Mouse (Mus musculus) liver, embryonic 16.5 days (tissue): ENCODE measurements around the gene Spryd3. TPM values are rescaled to one million over a fixed set of nuclear protein-coding genes. Genes with fewer than 3 reads are reported as not detected.

ENCODE experiments used
- ATAC-seq: fragments of 200-750 bp; cut with Nextera tagmentation; 2 replicates; pipeline ENCODE4 v1.8.0; 2017; ENCODE audit warnings: low read depth, mild to moderate bottlenecking, moderate number of reproducible peaks, moderate library complexity
- H3K27ac ChIP-seq: fragments of 300-500 bp; sonication (generic); 2 replicates; pipeline ENCODE4 v1.5.1; 2014; ENCODE audit warnings: mild to moderate bottlenecking, low read length
- H3K27me3 ChIP-seq: fragments of 300-500 bp; sonication (generic); 2 replicates; pipeline ENCODE4 v1.6.1; 2014; ENCODE audit warnings: low read depth, low read length, mixed read lengths; ENCODE audit not compliant: control insufficient read depth, insufficient read depth
- H3K36me3 ChIP-seq: fragments of 300-500 bp; sonication (generic); 2 replicates; pipeline ENCODE4 v1.6.1; 2014; ENCODE audit warnings: mild to moderate bottlenecking; ENCODE audit not compliant: control insufficient read depth, insufficient read depth
- H3K4me1 ChIP-seq: fragments of 300-500 bp; sonication (generic); 2 replicates; pipeline ENCODE4 v1.6.1; 2014; ENCODE audit warnings: low read depth, low read length, mixed read lengths; ENCODE audit not compliant: control insufficient read depth
- H3K4me2 ChIP-seq: fragments of 300-500 bp; sonication (generic); 2 replicates; pipeline ENCODE4 v1.6.1; 2014; ENCODE audit warnings: low read depth, low read length, mixed read lengths
- H3K4me3 ChIP-seq: fragments of 300-500 bp; sonication (generic); 2 replicates; pipeline ENCODE4 v1.5.1; 2014; ENCODE audit warnings: low read depth, mild to moderate bottlenecking, low read length
- H3K9ac ChIP-seq: fragments of 300-500 bp; sonication (generic); 2 replicates; pipeline ENCODE4 v1.6.1; 2014; ENCODE audit warnings: low read depth, low read length
- H3K9me3 ChIP-seq: fragments of 300-500 bp; sonication (generic); replicated peaks from 2 replicates; pipeline ENCODE4 v1.6.1; 2016; ENCODE audit warnings: low read length; ENCODE audit not compliant: control insufficient read depth
- WGBS: fragments of 180-500 bp; shearing (Covaris S2); extraction: QIAGEN DNeasy Blood & Tissue Kit; methylation state at CpG from one replicate; pipeline ENCODE4 v1.1.7; 2014; ENCODE audit not compliant: insufficient replicate concordance; 5-methylcytosine and 5-hydroxymethylcytosine counted together
- polyA plus RNA-seq: library from polyadenylated mRNA; unstranded; fragments of >200 nt; fragmentation: Nextera tagmentation; extraction: Ambion mirVana; gene quantifications from 2 replicates; pipeline ENCODE4 v1.2.1, GENCODE M21; 2015

Spryd3 gene
- polyA plus RNA-seq, 1 experiment from 2014 or later, result 14.3 TPM

DNA sequence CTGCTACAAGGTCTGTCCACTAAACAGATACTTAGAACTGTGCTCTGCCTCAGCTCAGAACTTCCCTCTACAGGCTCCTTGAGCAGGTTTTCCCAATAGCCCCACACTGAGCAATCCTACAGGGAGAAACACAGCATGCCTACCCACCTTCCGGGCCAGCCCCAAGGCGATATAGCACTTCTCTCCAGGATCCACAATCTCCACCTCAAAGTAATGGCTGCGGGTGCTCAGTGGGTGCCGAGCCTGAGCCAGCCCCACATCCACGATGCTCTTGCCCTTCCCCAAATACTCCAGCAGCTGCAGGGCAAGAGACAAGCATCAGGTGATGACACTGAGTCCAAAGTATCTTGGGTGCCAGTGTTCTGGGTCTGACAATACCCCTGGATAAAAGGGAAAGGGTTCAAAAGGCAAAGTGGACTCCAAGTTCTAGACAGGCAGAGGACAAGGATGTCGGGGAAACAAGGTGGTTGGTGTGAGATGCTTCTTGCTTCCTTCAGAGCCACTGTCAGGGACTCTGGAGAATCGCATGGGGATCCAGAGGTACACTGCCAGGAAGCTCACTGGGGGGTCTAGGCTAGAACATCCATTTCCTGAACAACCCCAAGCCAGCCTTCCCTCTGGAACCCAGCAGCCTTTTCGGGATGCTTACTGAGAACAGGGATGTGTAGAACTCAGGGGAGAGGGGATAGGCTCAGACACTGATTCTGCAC lies 16.8 kb downstream of the Spryd3 start:
- H3K36me3 ChIP-seq, result peaks cover 4% of the 10 kb centered on the region; the same call in 1 of the 2 replicates
- no peak for ATAC-seq
- H3K4me1 ChIP-seq, result no peaks in the 10 kb centered on the region
- H3K4me2 ChIP-seq, result no peak overlapping the region
- WGBS, result 70% methylated on average over 8 of the region's 8 CpGs
- no peaks in the 10 kb centered on the region for H3K27me3 ChIP-seq
- H3K9ac ChIP-seq, result no peak overlapping the region
- no peaks in the 10 kb centered on the region for H3K9me3 ChIP-seq
- no peak overlapping the region for H3K27ac ChIP-seq
- no peak overlapping the region for H3K4me3 ChIP-seq

DNA sequence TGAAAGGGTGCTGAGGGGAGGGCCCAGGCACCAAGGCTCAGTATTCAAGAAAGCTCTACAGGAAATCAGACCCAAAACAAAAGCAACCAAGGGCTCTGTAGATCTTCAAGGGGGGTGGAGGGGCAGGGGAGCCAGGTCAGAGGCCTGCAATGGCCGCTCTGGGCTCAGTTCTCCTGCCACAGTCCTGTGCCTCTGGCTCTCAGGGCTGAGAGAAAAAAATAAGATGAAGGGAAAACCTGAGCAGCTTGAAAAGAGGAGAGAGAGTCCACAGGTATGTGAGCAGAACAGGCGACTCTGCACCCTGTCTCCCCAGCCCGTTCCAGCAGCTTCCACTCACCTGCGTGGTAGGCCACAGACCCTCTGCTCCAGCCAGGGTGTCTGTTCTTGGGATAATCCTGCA lies 17.4 kb downstream of the Spryd3 start:
- no peak for ATAC-seq
- H3K27ac ChIP-seq, result no peak overlapping the region
- H3K9ac ChIP-seq, result no peak overlapping the region
- no peaks in the 10 kb centered on the region for H3K4me1 ChIP-seq
- no peak overlapping the region for H3K4me2 ChIP-seq
- 83% methylated on average over 4 of the region's 4 CpGs for WGBS
- H3K36me3 ChIP-seq, result peaks cover 4% of the 10 kb centered on the region; the same call in 1 of the 2 replicates
- no peak overlapping the region for H3K4me3 ChIP-seq
- H3K27me3 ChIP-seq, result no peaks in the 10 kb centered on the region
- H3K9me3 ChIP-seq, result no peaks in the 10 kb centered on the region

DNA sequence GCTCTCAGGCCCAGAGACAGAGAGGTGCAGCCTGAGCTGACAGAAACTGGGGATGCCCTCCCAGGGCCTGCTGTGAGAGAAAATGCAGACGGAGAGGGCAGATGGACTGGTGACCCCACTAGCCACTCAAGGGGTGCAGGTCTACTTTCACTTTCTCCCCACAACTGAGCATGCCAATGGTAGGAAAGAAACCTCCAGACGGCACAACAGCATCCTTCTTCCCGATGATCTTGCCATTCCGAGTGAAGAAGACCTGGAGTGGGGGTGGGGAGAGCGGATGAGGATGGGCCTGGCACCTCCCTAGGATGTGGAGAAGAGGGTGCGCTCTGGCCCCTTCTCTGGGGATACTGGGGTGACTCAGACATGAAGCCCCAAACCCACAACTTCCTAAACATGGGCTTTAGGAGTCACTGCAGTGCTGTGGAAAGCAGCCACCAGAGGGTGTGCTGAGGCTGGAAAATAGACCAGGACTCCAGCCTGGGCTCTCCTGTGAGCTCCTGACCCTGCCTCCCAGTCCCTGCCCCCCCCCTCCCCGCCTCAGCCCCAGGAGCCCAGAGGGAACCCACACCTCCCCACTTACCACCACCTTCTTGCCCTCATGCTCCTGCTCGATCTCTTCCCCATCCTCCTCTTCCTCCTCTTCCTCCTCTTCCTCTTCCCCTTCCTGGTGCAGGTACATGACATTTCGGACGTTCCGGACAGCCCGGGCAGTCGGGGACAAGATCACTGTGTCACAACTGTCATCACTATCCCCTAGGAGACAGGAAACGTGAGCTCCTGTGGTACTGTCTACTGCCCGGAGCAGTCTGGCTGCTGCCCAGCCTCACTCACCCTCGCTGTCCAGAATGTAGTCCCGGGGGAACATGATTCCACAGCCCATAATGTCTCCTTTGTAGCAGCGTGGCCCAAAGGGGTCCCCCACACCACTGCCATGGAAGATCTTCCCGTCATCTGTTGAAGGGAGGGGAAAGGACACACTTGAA lies 18.3 kb downstream of the Spryd3 start:
- WGBS, result 71% methylated on average over 18 of the region's 19 CpGs
- Histone ChIP-seq H3K4me1 (no peaks in the 10 kb centered on the region), H3K27ac (no peak overlapping the region), H3K36me3 (peaks cover 4% of the 10 kb centered on the region; the same call in 1 of the 2 replicates), H3K4me3 (no peak overlapping the region), H3K9ac (no peak overlapping the region), H3K9me3 (no peaks in the 10 kb centered on the region), H3K4me2 (no peak overlapping the region), H3K27me3 (no peaks in the 10 kb centered on the region)
- ATAC-seq, result no peak; the same call in 1 of the 2 replicates

DNA sequence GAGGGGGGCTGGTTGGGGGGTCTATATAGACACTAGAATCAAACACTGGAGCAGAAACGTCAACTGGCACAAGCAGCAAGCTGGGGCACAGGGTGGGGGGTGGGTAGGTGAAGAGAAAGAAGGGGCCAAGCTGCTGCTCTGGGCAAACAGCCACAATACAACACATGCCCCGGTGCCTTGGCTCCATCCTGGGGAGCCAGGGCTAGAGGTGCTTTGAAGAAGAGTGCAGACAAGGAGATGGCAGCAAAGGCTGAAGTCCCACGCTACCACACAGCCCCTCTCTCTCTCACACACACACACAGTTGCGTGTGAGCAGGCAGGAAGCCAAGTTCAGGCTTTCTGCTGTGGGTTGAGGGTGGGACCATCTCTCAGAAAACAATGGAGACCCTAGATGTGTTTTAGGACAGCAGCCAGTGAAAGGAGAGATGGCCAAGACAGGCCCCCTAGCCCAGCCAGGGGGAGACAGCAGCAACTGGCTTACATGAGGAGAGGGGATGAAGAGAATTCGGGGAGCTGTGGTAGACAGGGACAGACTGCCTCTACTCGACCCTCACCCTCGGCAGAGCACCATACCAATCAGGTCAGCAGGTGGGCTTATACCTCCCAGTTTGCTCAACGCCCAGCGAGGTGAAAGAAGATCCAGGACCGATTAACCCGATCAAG lies 19.1 kb downstream of the Spryd3 start:
- WGBS, result 67% methylated on average over 11 of the region's 11 CpGs
- H3K36me3 ChIP-seq, result peaks cover 1% of the 10 kb centered on the region; the same call in 1 of the 2 replicates
- no peaks in the 10 kb centered on the region for H3K9me3 ChIP-seq
- no peak overlapping the region for H3K27ac ChIP-seq
- H3K4me2 ChIP-seq, result no peak overlapping the region
- no peak for ATAC-seq
- H3K9ac ChIP-seq, result no peak overlapping the region
- no peaks in the 10 kb centered on the region for H3K27me3 ChIP-seq
- no peaks in the 10 kb centered on the region for H3K4me1 ChIP-seq
- H3K4me3 ChIP-seq, result no peak overlapping the region

DNA sequence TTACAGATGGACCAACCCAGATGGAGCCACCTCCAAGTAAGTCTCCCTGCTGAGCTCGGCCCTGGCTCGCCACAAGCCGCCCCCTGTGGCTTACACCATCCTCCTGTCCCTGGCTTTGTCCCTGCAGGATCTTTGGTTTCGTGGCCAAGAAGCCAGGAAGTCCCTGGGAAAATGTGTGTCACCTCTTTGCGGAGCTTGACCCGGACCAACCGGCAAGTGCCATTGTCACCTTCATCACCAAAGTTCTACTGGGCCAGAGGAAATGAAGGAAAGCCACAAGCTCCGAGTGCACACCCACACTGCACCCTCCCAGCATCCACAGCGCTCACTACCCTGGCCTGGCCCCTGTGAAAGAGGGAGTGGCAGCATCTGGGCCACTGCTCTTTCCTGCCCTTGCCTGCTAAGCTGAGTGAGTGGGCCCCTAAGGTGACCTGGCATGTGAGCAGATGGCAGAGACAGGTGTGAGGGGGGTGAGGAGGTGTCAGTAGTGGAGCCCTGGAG lies 20.3 kb downstream of the Spryd3 start:
- no peaks in the 10 kb centered on the region for H3K9me3 ChIP-seq
- no peak overlapping the region for H3K27ac ChIP-seq
- H3K4me2 ChIP-seq, result no peak overlapping the region
- H3K4me3 ChIP-seq, result no peak overlapping the region
- no peaks in the 10 kb centered on the region for H3K27me3 ChIP-seq
- H3K36me3 ChIP-seq, result no peaks in the 10 kb centered on the region; the same call in 1 of the 2 replicates
- ATAC-seq, result no peak
- no peaks in the 10 kb centered on the region for H3K4me1 ChIP-seq
- H3K9ac ChIP-seq, result no peak overlapping the region
- WGBS, result 49% methylated on average over 9 of the region's 9 CpGs

DNA sequence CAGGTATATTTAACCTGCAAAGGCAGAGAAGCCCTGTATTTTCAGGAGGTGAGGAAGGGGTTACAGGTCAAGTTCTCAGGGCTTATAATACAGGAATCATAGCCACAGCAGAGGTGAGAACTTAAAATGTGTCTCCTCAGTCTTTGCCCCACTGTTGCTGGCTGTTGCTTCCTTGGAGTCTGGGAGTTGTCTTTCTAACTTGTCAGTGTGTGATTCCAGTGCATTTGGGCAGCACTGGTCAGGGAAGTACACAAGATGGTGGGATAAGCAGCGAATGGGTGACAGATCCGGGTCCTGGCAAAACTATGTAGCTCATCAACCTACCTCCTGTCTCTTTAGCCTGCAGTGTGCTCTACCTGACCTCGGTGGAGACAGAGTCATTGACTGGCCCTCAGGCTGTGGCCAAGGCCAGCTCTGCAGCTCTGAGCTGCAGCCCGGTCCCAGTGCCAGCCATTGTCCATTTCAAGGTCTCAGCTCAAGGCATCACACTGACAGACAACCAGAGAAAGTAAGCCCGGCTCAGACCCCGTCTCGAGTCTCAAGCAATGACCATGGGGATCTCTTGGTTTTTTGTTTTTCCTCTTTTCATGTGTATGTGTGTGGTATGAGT lies 21.3 kb downstream of the Spryd3 start:
- no peaks in the 10 kb centered on the region; the same call in 1 of the 2 replicates for H3K36me3 ChIP-seq
- 65% methylated on average over 7 of the region's 7 CpGs for WGBS
- no peak for ATAC-seq

DNA sequence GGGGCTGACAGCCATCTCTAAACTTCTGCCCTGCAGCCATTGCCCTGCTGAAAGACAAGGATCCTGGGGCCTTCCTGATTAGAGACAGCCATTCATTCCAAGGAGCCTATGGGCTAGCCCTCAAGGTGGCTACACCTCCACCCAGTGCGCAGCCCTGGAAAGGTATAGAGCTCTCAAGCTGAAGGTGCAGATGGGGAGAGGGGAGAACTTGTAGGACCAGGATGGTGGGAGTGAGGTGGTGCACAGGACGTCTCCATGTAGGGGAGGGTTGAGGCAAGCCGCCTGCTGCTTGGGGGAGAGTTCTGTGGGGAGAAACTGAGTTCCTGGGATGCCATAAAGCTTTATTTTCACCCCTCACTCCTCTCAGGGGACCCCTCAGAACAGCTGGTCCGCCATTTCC lies 22.4 kb downstream of the Spryd3 start:
- no peak for ATAC-seq
- Histone ChIP-seq H3K9me3 (no peaks in the 10 kb centered on the region), H3K36me3 (no peaks in the 10 kb centered on the region; the same call in 1 of the 2 replicates), H3K4me2 (no peak overlapping the region), H3K4me3 (no peak overlapping the region), H3K27me3 (no peaks in the 10 kb centered on the region), H3K27ac (no peak overlapping the region), H3K4me1 (no peaks in the 10 kb centered on the region), H3K9ac (no peak overlapping the region)
- WGBS, result 70% methylated on average over 4 of the region's 4 CpGs

More for the DNA sequence above, 21.3 kb downstream of the Spryd3 start:
- no peak overlapping the region for H3K4me3 ChIP-seq
- H3K4me2 ChIP-seq, result no peak overlapping the region
- H3K9me3 ChIP-seq, result no peaks in the 10 kb centered on the region
- no peak overlapping the region for H3K9ac ChIP-seq
- no peaks in the 10 kb centered on the region for H3K27me3 ChIP-seq
- H3K4me1 ChIP-seq, result no peaks in the 10 kb centered on the region
- no peak overlapping the region for H3K27ac ChIP-seq

DNA sequence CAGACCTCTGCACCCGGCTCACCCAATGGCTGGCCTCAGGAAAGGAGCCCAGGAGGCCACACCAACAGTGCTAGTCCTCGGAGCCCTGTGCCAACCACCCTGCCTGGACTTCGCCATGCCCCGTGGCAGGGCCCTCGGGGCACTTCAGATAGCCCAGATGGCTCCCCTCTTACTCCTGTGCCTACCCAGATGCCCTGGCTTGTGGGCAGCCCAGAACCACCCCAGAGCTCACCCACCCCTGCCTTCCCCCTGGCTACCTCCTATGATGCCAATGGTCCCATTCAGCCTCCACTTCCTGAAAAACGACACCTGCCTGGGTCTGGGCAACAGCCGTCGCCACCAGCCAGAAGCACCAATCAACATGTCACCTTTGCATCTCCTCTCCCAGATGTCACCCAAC lies 23.2 kb downstream of the Spryd3 start:
- Histone ChIP-seq H3K4me2 (no peak overlapping the region), H3K9ac (no peak overlapping the region), H3K4me1 (no peaks in the 10 kb centered on the region; the same call in 1 of the 2 replicates), H3K9me3 (no peaks in the 10 kb centered on the region), H3K27ac (no peak overlapping the region), H3K36me3 (no peaks in the 10 kb centered on the region), H3K27me3 (no peaks in the 10 kb centered on the region), H3K4me3 (no peak overlapping the region)
- WGBS, result 68% methylated on average over 8 of the region's 8 CpGs
- no peak for ATAC-seq
